Mouse (Mus musculus): ENCODE results near the gene Gkn3.
A peak's percentile ranks its signal among the peaks of the same experiment; 100 is the strongest.

The Gkn3 gene

DNA sequence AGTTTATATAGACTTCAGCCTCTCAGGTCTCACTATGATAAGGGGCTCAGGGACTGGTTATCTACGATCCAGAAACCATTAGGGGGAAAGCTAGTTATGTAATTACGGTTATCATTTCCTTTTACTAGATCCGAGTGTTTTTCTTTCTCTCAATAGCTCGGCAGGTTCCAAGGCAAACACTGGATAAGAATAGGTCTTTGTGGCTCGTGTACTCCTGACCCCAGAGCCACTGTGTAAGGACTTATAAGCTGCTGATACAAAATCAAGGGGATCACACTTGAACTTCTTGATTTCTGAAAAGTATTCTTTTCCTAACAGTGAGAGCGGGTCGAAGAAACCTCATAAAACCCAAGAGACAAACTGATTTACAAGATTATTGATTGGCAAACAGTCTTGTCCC lies at the start of gene Gkn3:
Gene Gkn3 (minus strand): TSS at position 59 of the 400 bp plus-strand sequence.
- DNase-seq (ENCODE audit: low read depth, low spot score): no peak

DNA sequence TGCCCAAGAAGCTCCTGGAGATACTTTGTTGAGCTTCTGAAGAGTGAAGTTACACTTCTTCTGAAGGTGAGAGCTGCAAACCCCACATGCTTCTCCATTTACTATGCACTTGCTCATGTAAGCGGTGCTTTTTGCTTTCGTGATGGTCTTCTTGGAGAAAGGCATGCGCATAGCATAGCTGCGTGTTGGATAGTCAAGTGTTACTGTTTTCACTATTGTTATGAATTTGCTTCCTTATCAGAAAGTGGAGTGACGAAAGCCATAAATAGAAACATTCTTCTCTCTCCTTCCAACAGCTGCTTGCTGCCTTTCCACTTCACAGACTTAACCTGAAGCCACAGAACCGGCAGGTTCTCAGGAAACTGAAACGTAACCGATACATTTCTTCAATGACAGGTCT lies 48.0 kb upstream of the Gkn3 start:
- no peak for DNase-seq (ENCODE audit: low read depth, low spot score)

DNA sequence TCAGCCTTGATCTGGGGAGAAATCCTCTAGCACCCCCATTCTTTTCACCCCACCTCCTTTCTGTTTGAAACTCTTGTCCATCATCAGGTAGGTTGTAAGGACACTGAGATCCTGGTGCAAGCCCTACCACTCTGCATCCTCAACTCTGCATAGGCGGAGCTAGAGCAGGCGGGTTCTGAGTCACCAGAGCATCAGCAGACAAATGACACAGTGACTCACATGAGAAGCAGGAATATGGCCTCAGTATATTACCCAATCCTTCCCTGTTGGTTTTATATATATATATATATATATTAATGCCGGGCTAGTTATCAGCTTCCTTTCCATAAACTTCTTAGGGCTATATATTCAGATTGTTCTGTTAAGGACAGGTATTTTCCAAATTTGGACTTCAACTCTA lies 47.1 kb upstream of the Gkn3 start:
- no peak for DNase-seq (ENCODE audit: low read depth, low spot score)

DNA sequence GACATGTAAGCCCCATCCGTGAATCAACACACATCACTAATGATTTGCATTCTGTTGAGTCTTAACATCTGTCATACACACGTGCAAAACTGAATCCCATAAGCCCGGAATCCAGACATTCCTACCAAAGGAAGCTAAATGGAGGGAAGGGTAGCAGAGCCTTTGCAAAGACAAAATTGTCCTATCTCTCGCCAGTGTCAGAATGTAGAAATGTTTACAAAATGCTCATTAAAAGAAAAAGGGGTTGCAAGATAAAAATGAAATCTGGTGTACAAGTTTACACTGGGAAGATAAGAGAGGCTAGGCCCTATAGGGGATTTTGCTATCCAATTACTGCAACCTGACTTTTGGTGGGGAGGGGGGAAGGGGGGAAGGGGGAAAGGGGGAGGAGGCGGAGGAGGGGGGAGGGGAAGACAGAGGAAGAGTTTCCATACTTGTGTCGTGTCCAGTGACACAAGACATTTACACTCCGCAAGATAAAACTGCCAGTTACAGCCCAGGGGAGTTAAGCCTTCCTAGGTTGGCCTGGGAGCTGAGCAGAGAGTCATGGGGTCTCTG lies 39.8 kb upstream of the Gkn3 start, which contains the start of gene Bmp10:
Gene Bmp10 (plus strand): TSS at position 508 of the 558 bp plus-strand sequence.
- no peak for DNase-seq (ENCODE audit: low read depth, low spot score)

DNA sequence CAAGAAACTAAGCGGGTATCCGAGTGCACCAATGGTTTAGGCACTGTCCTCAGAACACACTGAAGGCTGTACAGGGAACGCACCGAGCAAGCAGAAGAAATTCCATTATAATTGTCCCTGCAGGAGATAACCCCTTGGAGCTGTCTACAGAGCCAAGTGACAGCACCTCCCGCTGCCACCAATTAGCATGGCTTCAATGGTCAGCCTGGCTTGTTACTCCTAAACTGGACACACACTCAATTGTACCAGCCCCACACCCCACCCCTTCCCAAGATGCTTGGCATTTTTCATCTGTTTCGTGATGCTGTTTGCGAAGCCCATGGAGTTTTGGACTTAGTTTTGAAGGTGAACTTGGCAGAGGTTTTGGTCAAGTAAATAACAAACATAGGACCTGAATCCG lies 38.9 kb upstream of the Gkn3 start:
- no peak for DNase-seq (ENCODE audit: low read depth, low spot score)

DNA sequence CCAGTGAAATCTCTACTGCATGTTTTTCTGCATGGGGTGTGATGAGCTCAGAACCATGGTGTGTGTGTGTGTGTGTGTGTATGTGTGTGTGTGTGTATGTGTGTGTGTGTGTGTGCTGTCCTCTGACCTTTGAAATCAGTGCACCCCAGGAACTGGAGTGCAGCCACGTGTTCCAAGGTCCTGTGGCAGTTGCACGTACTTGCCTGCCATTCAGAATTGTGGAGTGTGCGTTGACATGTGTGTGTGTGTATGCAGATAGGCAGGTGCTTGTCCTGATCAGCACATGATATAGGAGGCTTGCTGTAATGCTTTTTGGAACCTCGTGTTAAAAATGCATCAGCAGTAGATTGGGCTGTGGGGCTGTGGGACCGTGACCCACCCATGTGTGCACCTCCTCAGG lies 38.2 kb upstream of the Gkn3 start:
- no peak for DNase-seq (ENCODE audit: low read depth, low spot score)

DNA sequence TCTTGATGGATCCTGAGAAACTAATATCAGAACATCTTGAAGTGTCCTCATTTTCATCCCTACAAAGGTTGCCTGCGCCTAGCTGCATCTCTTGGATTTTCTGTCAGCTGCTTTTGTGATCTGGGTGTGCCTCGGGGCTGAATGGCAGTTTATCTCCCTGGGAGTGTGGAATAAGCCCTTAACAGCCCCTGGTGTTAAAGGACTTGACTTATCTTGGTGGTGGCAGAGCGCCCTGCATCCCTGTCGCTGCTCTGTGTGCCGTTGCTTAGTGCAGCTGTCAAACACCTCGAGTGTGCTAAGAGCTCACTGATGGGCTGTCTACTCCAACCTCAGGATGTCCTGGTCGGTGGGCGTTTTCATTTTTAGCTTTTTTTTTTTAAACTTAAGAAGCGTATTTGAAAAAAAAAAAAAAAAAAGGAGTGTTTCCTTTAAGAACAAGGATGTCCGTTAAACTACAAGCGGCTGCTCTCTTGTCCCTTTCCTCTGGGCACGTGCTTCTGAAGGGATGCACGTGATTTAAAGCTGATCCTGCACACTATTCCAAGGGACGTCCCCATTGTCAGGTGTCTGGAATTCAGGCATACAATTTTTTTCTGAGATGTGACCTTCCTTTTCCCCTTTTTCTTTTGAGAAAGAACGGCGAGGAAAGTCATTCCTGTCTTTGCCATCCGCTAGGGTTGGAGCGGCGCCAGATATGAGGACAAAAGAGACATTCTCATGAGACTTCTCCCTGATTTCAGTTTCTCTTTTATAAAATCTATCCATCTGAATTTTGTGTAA lies 35.5 kb upstream of the Gkn3 start:
- no peak for DNase-seq (ENCODE audit: low read depth, low spot score)

DNA sequence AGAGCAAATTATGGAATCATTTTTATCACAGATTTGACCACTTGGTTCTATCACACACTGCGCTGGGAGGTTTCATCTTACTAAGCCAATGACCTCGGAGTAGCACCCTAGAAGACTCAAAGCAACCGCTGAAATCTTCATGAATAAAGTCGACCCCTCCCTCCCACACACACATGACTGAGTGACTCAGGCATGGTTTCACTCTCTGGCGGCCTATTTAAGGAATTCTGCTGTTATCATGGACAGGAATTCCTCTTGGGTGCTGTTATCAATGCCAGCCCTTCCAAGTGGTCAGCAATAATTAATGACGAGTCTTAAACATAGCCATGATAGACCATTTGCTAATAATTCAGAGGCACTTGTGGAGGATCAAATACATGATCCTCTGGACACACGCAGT lies 33.6 kb upstream of the Gkn3 start:
- no peak for DNase-seq (ENCODE audit: low read depth, low spot score)

DNA sequence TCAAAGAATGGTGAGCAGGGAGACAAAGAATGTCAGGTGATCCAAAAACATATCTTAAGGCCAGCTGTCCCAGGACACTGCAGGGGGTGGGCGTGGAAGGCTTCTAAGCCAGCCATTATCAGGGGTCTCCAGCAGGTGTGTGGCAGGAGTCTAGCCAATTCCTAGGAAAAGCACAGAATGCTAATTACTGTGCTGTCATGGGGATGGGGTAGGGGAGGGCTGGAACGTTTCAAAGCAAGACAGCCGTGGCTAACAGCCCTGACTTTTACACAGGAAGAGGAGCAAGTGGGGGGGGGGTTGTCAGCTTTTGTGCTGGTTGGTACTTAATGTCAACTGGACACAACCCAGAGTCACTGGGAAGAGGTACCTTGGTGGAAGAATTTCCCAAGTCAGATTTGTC lies 23.3 kb upstream of the Gkn3 start:
- DNase-seq (ENCODE audit: low read depth, low spot score): no peak

DNA sequence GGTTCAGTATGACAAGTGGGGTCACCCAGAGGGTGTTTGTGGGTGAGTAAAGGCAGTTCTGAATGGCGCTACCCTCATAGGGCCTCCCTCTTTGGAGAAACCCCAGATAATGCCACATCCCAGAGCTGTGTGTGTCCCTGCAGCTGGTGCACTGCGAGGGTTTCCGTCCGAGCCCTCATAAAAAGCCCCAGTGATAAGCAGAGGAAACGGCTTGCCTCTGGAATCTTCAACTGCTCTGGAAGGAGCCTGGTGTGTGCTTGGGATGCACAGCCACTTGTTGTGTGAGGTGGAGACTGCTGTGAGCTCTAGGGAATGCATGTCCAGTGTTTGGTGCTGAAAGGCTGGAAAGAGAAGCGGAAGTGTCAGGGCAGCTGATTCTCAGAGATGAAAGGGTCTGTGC lies 12.7 kb upstream of the Gkn3 start:
- DNase-seq (ENCODE audit: low read depth, low spot score): no peak

DNA sequence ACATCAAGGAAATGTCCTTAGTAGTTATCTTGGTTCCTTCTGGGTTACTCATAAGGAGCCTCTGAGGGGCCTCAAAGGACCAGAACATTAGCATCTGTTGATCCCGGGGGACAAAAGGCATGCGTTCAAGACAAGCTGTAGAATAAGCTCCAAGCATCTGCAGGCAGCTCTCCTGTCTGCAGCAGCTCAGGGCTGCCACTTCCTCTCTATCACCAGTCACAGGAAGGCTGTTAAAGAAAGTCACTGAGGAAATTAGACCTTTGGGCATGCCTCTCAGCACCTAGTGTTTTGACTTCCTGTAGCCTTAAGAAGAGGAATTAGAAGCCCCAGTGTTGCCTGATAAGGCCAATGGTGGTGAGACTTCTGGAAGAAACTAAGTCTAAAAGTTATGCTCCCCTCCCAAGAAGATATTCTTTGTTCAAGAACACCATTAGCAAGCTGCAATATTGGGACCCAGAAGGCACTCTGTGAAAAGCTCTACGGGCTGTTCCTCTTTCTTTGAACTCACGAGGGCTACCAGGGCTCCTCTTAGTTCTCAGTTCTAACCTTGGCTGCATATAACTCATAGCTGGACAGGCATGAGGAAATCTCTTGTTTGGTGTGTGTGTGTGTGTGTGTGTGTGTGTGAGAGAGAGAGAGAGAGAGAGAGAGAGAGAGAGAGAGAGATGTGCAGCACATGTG lies 11.3 kb upstream of the Gkn3 start:
- no peak for DNase-seq (ENCODE audit: low read depth, low spot score)

DNA sequence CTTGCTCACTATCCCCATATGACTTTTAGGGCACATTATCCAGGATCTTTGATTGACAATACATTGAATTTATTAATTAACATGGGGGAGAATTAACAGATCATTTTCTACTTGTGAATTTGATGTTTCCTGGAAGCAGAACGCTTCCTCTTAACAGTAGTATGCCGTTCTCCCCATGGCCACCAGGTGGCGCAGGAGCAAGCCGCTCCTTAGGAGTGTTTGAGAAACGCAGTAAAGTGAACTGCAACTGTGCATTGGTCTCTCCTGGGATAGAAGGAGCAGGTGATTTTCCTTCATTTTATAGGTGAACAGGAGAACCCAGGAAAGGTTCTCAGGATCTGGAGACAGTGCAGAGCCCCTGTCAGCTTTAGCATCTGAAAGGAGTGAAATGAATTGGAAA lies 10.4 kb upstream of the Gkn3 start:
- DNase-seq (ENCODE audit: low read depth, low spot score): peak; percentile 50

DNA sequence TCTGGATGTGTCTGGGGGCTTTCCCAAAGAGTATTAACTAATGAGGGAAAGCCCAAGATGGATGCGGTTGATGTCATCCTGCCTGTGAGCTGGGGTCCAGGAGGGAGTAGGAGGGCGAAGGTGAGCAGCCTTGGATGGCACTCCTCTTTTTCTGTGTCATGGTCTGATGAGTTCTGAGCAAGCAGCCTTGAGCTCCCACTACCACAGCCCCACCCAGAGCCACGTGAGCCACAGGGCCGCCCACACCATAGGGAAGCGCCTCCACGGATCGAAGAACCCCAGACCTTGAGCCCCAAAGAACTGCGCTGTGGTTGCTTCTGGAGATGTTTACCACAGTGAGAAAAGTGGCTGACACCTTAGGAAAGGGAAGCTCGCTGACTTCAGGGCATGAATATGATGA lies 6.0 kb upstream of the Gkn3 start:
- no peak for DNase-seq (ENCODE audit: low read depth, low spot score)

DNA sequence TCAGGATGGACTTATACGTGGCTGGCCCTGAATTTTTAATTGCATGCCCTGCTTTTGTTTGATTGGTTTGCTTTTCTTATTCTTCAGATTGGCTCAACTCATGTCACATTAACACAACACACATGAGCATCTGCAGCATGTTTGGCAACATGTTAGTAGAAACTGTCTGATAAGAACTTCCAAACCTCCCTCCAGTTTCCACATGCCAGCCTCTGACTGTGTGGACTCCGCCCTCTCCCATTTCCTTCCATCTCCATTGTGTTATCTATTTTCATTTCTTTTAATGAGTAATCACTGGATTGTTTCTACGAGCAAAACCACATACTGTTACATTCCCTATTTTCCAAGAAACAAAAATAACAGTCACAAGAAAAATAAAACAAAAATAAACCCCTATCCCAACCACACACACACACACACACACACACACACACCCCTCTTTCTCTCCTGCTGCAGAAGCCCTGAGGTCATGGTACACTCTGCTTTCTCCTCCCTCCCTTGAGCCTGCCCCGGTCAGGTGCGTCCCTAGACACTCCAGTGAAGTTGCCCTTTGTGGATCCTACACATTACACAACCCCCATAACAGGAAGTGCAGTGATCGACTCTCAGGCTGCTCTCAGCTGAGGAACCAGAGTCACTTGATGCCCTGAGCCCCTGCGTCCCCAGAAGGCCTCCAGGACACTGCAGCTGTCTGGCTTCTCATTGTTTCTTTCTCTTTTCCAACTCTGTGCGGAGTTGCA lies 4.9 kb upstream of the Gkn3 start:
- no peak for DNase-seq (ENCODE audit: low read depth, low spot score)

DNA sequence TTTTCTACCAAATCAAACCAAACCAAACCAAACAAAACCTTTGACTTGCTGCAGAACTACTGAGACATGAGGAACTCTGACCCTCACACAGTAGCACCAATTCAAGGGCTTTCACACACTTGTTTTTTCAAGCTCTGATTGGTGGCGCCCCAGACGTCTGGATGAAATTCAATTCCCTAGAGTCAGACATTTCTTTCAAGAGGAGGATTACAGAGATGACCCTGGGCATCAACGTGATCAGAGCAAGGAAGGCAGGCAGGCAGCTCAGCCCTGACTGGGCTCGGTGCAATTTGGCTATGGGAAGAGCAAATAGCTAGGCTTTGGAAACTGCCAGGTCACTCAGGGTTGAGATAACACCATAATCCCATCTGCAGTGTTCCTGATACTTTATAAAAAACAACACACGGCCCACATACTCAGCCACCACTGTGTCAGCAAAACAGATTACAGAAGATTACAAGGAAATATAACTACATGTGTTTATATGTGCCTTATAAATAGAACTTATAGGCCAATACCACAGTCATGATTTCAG lies 787 bp upstream of the Gkn3 start:
- DNase-seq (ENCODE audit: low read depth, low spot score): no peak

DNA sequence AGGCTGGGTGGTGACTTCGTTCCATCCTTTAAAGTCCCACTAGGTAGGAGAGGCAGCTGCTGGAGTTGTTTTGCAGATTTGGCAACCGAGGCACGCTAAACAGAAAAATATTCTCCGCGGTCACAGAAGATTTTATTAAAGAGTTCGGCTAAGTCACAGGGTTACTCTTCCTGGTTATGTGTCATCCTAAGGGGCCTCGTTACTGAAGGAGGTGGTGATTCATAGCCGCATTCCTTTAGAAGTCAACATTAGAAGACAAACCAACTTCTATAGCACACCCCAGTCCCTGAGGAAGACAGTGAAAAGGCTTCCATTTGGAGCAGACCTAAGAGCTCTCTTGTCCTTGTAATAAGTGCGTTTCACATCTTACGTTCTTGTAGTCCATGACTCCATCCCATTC lies 2.1 kb downstream of the Gkn3 start:
- no peak for DNase-seq (ENCODE audit: low read depth, low spot score)

DNA sequence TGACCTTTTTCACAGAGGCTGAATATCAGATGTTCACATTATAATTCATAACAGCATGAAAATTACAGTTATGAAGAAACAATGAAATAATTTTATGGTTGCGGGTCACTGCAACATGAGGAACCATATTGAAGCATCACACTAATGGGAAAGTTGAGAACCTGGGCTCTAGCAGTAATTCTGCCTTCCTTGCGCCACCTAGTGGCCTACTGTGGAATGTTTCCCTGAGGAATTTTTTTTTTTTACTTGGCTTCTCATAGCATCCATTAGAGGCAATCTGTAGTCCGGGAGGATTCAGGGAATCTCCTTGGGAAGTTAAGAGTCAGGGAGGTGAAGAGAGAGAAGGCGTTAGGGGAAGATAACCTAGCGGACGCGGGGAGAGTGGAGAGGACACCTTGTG lies 2.5 kb downstream of the Gkn3 start:
- peak; percentile 34 for DNase-seq (ENCODE audit: low read depth, low spot score)

DNA sequence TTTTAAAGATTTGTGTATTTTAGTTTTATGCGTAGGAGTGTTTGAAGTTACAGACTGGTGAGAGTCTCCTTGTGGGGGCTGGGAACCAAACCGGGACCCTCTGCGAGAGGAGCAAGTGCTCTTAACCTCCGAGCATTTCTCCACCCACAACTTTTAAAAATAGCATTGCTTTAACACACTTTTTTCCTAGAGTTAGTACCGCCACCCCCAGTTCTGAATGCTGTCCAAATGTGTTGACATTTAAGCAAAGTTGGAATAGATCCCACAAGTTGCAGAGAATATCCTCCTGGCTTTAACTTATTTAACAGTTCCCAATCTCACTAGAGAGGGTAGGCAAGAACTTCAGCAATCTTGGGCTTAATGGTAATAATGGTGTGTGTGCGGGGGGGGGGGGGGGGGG lies 4.0 kb downstream of the Gkn3 start:
- DNase-seq (ENCODE audit: low read depth, low spot score): no peak

DNA sequence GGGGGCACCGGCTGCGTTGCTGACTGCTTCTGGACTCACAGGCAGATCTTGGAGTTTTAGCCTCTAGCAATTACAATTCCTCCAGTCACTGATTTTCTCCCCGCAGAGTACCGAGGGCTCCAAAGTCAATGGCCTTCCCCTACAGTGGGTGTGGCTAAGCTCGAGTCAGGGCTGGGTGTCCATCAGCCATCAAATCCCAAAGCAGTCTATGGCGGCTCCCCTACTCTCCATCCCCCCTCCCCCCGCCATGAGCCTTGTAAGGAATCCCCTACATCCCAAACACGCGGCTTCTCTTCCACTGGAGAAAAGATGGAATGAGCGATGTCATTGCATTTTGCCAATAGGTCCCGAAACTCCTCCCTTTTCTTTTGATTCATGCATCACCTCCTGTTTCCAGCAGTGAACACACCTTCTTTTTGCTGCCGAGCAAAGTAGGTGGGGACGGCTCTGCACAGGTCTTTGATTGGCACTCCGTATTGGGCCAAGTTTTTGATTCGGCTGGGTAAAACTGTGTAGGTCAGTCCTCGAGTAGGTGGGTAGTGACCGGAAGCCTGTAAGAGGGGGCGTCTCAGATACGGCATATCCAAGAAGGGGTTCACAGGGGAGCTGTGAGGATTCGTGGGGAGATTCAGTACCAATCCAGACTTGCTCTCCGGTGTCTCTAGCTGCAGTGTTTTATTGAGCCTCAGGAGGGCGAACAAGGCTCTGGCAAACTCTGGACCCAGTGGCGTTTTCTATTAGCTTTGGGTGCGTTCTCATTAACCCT lies 4.6 kb downstream of the Gkn3 start:
- no peak for DNase-seq (ENCODE audit: low read depth, low spot score)

DNA sequence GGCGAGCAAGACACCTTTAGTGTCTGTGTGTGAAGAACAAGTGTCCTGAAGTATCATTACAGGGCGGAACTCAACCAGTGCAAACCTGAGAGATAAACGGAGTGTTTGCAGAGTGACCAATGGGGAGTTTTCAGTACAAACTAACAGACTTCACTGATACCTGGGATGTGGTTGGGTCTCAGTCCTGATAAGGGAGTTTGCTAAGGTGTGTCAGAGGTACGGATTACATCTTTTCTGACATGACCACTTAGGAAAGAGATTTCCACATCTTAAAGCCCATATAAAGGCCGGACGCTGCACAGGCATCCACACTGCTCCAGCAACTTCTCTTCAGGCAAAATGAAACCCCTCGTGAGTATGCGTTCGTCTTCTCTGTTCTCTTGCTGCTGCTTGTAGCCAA lies 15.7 kb downstream of the Gkn3 start, which contains the start of gene Gkn2:
Gene Gkn2 (plus strand): TSS at position 301 of the 400 bp plus-strand sequence.
- DNase-seq (ENCODE audit: low read depth, low spot score): no peak

DNA sequence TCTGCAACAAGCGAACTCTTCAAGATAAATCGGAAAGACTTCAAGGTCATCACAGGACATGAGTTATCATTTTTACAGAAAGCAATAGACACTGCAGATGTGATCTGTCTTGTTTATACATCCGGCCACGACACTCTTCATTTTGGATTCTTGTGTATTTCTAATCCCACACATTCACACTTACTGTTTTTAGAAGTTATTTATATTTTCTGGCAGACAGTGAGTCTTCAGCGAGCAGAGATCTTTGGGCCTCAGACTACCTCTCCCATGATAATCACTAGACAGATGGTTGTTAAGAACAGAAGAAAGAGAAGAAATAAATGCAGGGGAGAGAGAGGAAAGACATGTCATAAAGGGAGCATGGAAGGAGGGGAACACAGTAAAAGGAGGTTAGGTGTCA lies 19.5 kb downstream of the Gkn3 start:
- no peak for DNase-seq (ENCODE audit: low read depth, low spot score)

Data from skeletal muscle tissue, adult 2 months (tissue).